Mouse (Mus musculus) MEL (cell line): ENCODE results near the gene Rsu1.

Source experiments
- BHLHE40 ChIP-seq: IDR thresholded peaks from 2 replicates; pipeline ENCODE4 v1.6.1; 2012; ENCODE audit warnings: low read depth, mild to moderate bottlenecking, inconsistent platforms, low read length, improper control_type of control experiment, borderline replicate concordance
- CTCF ChIP-seq, 3 experiments: IDR thresholded peaks in 2 of 3; conservative IDR thresholded peaks in 1 of 3; 2 replicates each; pipeline ENCODE4 v1.5.1; 2011 to 2012; ENCODE audit warnings: low read length in 3 of 3, low read depth in 2 of 3, mild to moderate bottlenecking in 2 of 3, improper control_type of control experiment in 1 of 3, inconsistent platforms in 1 of 3, mixed read lengths in 1 of 3, moderate library complexity in 1 of 3; ENCODE audit not compliant: control insufficient read depth in 1 of 3, insufficient read depth in 1 of 3, poor library complexity in 1 of 3, severe bottlenecking in 1 of 3
- EP300 ChIP-seq, 2 experiments: IDR thresholded peaks; 2 replicates each; pipeline ENCODE4 v1.6.1; 2011; ENCODE audit warnings: improper control_type of control experiment in 2 of 2, low read length in 2 of 2, low read depth in 1 of 2, mild to moderate bottlenecking in 1 of 2
- HCFC1 ChIP-seq: IDR thresholded peaks from 2 replicates; pipeline ENCODE4 v1.6.1; 2012; ENCODE audit warnings: low read depth, mild to moderate bottlenecking, inconsistent platforms, low read length, improper control_type of control experiment, moderate library complexity
- MAX ChIP-seq: IDR thresholded peaks from 2 replicates; pipeline ENCODE4 v1.6.1; 2011; ENCODE audit warnings: low read length, improper control_type of control experiment
- MEF2A ChIP-seq: IDR thresholded peaks from 2 replicates; pipeline ENCODE4 v1.6.1; 2014; ENCODE audit warnings: low read depth, mild to moderate bottlenecking, inconsistent platforms, low read length, improper control_type of control experiment; ENCODE audit not compliant: poor library complexity, insufficient replicate concordance, severe bottlenecking; ENCODE audit errors: extremely low read depth
- MYC ChIP-seq: IDR thresholded peaks from 2 replicates; pipeline ENCODE4 v1.6.1; 2011; ENCODE audit warnings: low read depth, mild to moderate bottlenecking, low read length, improper control_type of control experiment, moderate library complexity
- TCF12 ChIP-seq: IDR thresholded peaks from 2 replicates; pipeline ENCODE4 v1.6.1; 2014; ENCODE audit warnings: low read depth, mild to moderate bottlenecking, inconsistent platforms, low read length, improper control_type of control experiment, moderate library complexity
- USF1 ChIP-seq: IDR thresholded peaks from 2 replicates; pipeline ENCODE4 v1.6.1; 2014; ENCODE audit warnings: low read depth, mild to moderate bottlenecking, inconsistent platforms, low read length, improper control_type of control experiment, moderate library complexity

DNA sequence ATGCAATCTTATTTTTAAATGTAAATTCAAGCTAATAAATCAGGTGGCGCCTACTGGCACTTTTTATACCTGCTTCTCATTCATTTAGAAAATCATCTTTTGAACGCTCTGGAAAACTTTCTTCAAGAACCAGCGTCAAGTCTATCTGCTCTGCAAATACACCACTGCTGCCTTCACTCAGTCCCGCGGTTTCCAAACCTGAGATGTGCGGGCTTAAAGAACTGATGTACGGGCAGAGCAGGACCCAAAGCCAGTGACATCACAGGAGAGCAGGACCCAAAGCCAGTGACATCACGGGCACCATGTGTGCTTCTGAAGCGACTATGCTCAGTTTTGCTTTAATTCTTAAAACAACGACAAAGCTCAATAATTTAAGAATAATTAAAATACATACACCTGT, 36.4 kb downstream of the Rsu1 start:
- no peak for TF ChIP-seq CTCF (IDR thresholded peaks at IDR 0.05 in 2 of 3, conservative IDR thresholded peaks at IDR 0.05 in 1 of 3; ENCODE audit: control insufficient read depth in 1 of 3, insufficient read depth in 1 of 3, low read depth in 2 of 3, low read length in 3 of 3, poor library complexity in 1 of 3, severe bottlenecking in 1 of 3)
- TF ChIP-seq MEF2A: no peak
- TF ChIP-seq TCF12: no peak
- no peak for TF ChIP-seq EP300 (IDR thresholded peaks at IDR 0.05; ENCODE audit: low read depth in 1 of 2, low read length in 2 of 2)
- TF ChIP-seq MYC: no peak
- no peak for TF ChIP-seq HCFC1
- TF ChIP-seq BHLHE40: no peak
- no peak for TF ChIP-seq USF1
- TF ChIP-seq MAX: no peak
